Mouse (Mus musculus) forebrain, embryonic 14.5 days (tissue): ENCODE results near the gene Laptm4a. TPM values are rescaled to one million over a fixed set of nuclear protein-coding genes. Genes with fewer than 3 reads are reported as not detected.

Experiments used
- ATAC-seq: fragments of 200-750 bp; cut with Nextera tagmentation; 2 replicates; pipeline ENCODE4 v1.8.0; 2017; ENCODE audit warnings: mild to moderate bottlenecking, moderate library complexity
- DNase-seq: peaks from one replicate; pipeline ENCODE4 v3.0.0-alpha.2; 2015; ENCODE audit warnings: low spot score
- H3K27ac ChIP-seq: fragments of 300-500 bp; sonication (generic); 2 replicates; pipeline ENCODE4 v1.5.1; 2014; ENCODE audit warnings: low read depth, mild to moderate bottlenecking, control low read depth, low read length, moderate library complexity
- H3K27me3 ChIP-seq: fragments of 300-500 bp; sonication (generic); replicated peaks from 2 replicates; pipeline ENCODE4 v1.6.1; 2014; ENCODE audit warnings: low read length, control low read depth, mixed read lengths; ENCODE audit not compliant: control insufficient read depth, insufficient read depth
- H3K36me3 ChIP-seq: fragments of 300-500 bp; sonication (generic); 2 replicates; pipeline ENCODE4 v1.6.1; 2014; ENCODE audit warnings: low read length, control low read depth; ENCODE audit not compliant: control insufficient read depth, insufficient read depth
- H3K4me1 ChIP-seq: fragments of 300-500 bp; sonication (generic); 2 replicates; pipeline ENCODE4 v1.6.1; 2014; ENCODE audit warnings: antibody characterized with exemption, low read length, control low read depth; ENCODE audit not compliant: control insufficient read depth, insufficient read depth
- H3K4me2 ChIP-seq: fragments of 300-500 bp; sonication (generic); 2 replicates; pipeline ENCODE4 v1.6.1; 2014; ENCODE audit warnings: mild to moderate bottlenecking, control low read depth, low read length
- H3K4me3 ChIP-seq: fragments of 300-500 bp; sonication (generic); 2 replicates; pipeline ENCODE4 v1.5.1; 2014; ENCODE audit warnings: low read depth, low read length, control low read depth
- H3K9ac ChIP-seq: fragments of 300-500 bp; sonication (generic); 2 replicates; pipeline ENCODE4 v1.6.1; 2014; ENCODE audit warnings: mild to moderate bottlenecking, low read length, control low read depth, moderate library complexity
- H3K9me3 ChIP-seq: fragments of 300-500 bp; sonication (generic); replicated peaks from 2 replicates; pipeline ENCODE4 v1.6.1; 2016; ENCODE audit warnings: low read length, control low read depth, mixed read lengths; ENCODE audit not compliant: control insufficient read depth
- WGBS: fragments of 180-500 bp; shearing (Covaris S2); extraction: QIAGEN DNeasy Blood & Tissue Kit; methylation state at CpG from one replicate; pipeline ENCODE4 v1.1.7; 2014; 5-methylcytosine and 5-hydroxymethylcytosine counted together
- polyA plus RNA-seq: library from polyadenylated mRNA; unstranded; fragments of >200 nt; fragmentation: Nextera tagmentation; extraction: Ambion mirVana; gene quantifications from 2 replicates; pipeline ENCODE4 v1.2.1, GENCODE M21; 2014

Laptm4a gene
- polyA plus RNA-seq, 1 experiment from 2014 or later: 199 TPM

DNA sequence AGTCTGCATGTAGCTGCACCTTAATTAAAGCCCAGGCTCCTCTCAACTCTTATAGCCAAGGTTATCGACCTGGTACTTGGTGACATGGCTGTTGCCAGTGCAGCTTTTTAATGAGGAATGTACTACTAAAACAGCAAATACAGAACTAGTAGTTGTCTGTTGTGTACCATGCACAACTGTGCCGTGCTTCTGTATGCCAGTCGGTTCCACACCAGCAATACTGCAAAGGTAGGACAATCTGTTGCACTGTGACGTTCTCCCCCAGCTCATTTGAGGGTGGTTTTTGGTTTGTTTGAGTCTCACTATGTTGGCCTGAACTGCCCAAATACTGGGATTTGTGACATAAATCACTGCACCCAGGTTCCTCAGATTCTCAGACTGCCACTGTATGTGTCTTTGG lies 18.0 kb downstream of the Laptm4a start:
- Histone ChIP-seq H3K27ac (no peak overlapping the region), H3K4me1 (no peaks in the 10 kb centered on the region), H3K27me3 (no peaks in the 10 kb centered on the region), H3K4me2 (no peak overlapping the region), H3K9ac (no peak overlapping the region), H3K9me3 (no peaks in the 10 kb centered on the region), H3K36me3 (peaks cover 51% of the 10 kb centered on the region), H3K4me3 (no peak overlapping the region)
- 93% methylated on average over 4 of the region's 4 CpGs for WGBS
- DNase-seq: no peak
- ATAC-seq: no peak

DNA sequence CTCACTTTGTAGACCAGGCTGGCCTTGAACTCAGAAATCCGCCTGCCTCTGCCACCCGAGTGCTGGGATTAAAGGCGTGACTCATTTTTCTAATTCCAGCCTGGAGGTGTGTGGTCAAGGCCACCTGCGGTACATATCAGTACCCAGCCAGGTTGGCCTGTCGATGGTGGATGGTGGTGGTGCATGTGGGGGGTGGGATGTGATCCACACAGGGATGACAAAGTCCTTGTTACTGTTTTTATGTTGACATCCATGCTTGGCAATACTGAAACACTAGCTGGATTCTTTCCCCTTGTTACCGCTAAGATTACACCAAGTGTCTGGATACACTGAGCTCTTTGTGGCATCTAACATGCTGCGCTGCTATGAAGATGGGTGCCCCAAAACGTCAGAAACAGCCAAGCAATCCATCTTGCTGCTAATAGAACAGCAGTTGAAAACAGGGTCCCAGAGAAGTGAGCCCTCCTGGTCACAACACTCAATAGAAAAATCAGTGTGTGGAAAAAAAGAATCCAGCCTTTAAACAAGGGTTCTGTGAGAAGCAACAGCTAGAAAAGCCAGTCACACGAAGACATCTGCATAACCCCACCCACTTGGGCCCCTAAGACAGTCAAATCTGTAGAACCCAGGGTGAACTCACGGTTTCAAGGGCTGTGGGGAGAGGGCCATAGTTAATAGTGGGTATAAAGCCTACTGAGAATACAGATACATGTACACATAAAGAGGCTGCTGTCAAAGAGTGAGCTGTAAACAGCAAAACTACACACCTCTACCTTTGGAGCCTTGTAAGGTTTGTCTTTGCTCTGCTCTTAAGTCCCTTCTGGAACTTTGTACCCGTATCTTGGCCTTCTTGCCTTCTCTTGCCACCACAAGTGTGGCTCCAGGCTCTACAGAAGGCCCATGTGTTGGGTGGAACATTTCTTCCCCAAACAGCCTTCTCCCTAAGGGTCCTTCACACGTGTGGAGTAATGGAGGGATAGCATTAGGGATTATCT lies 18.8 kb downstream of the Laptm4a start:
- ATAC-seq (0 out of 2 replicates have a peak, but pooled peaks have one; percentile 26), DNase-seq (no peak)
- H3K4me2 ChIP-seq: no peak overlapping the region
- no peak overlapping the region for H3K4me3 ChIP-seq
- H3K27ac ChIP-seq: no peak overlapping the region
- H3K9me3 ChIP-seq: no peaks in the 10 kb centered on the region
- H3K9ac ChIP-seq: no peak overlapping the region
- H3K27me3 ChIP-seq: no peaks in the 10 kb centered on the region
- peaks cover 43% of the 10 kb centered on the region for H3K36me3 ChIP-seq
- no peaks in the 10 kb centered on the region for H3K4me1 ChIP-seq
- 71% methylated on average over 12 of the region's 12 CpGs for WGBS

DNA sequence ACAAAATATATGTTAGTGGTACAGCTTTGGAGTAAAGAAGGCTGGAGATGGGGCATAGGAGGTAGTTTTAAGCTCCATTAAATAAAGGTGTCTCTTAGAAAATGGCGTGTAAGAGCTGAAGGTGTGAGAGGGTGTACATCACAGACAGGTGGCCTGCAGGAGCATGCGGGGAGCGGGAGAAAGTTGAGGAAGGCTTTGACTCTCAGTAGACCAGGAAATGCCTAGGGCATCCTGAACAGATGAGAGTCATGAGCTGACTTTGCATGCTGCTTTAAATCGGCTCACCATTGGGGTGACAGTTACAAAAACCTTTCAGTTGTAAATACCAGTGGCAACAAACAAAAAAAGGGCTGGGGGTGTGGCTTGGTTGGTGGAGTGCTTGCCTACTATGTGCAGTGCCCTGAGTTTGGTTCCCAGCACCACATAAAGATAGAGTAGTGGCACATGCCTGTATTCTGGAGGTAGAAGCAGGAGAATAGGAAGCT lies 19.7 kb downstream of the Laptm4a start:
- Histone ChIP-seq H3K27me3 (no peaks in the 10 kb centered on the region), H3K4me1 (no peaks in the 10 kb centered on the region), H3K9ac (no peak overlapping the region), H3K4me3 (no peak overlapping the region), H3K9me3 (no peaks in the 10 kb centered on the region), H3K27ac (no peak overlapping the region), H3K4me2 (no peak overlapping the region), H3K36me3 (peaks cover 34% of the 10 kb centered on the region)
- ATAC-seq (no peak), DNase-seq (no peak)
- 75% methylated on average over 4 of the region's 4 CpGs for WGBS

- WGBS: 79% methylated on average over 4 of the region's 4 CpGs
These were observed 20.4 kb downstream of the Laptm4a start for GRCm38 (mm10) chr12:8941699-8942392.

GRCm38 (mm10) chr12:8947163-8947562 lies 25.7 kb downstream of the Laptm4a start:
- no peak overlapping the region for H3K27ac ChIP-seq
- no peak overlapping the region; the same call in 1 of the 2 replicates for H3K9ac ChIP-seq
- H3K9me3 ChIP-seq: no peaks in the 10 kb centered on the region
- ATAC-seq (no peak), DNase-seq (no peak)
- no peaks in the 10 kb centered on the region for H3K27me3 ChIP-seq
- H3K4me3 ChIP-seq: no peak overlapping the region
- WGBS: 71% methylated on average over 9 of the region's 9 CpGs
- peaks cover 7% of the 10 kb centered on the region for H3K4me1 ChIP-seq
- H3K36me3 ChIP-seq: no peaks in the 10 kb centered on the region
- H3K4me2 ChIP-seq: peak overlapping the region; percentile 92

More at GRCm38 (mm10) chr12:8941699-8942392, 20.4 kb downstream of the Laptm4a start:
- no peaks in the 10 kb centered on the region for H3K9me3 ChIP-seq
- H3K9ac ChIP-seq: no peak overlapping the region
- peaks cover 27% of the 10 kb centered on the region for H3K36me3 ChIP-seq
- H3K4me2 ChIP-seq: no peak overlapping the region
- H3K27me3 ChIP-seq: no peaks in the 10 kb centered on the region
- ATAC-seq (no peak), DNase-seq (no peak)
- no peak overlapping the region for H3K27ac ChIP-seq
- no peak overlapping the region for H3K4me3 ChIP-seq
- no peaks in the 10 kb centered on the region for H3K4me1 ChIP-seq

- Histone ChIP-seq H3K27me3 (no peaks in the 10 kb centered on the region), H3K9me3 (no peaks in the 10 kb centered on the region), H3K27ac (no peak within 1 kb of the TSS), H3K9ac (peak within 1 kb of the TSS; percentile 57), H3K4me2 (peak within 1 kb of the TSS; percentile 92), H3K4me1 (peaks cover 7% of the 10 kb centered on the region), H3K4me3 (peak within 1 kb of the TSS; percentile 38), H3K36me3 (no peaks in the 10 kb centered on the region)
- under 1% methylated on average over 42 of the region's 42 CpGs for WGBS
- DNase-seq (peak; percentile 53), ATAC-seq (peak; percentile 71; the same call in 1 of the 2 replicates)
These were observed 26.4 kb downstream of the Laptm4a start, which contains the start of gene Matn3 for GRCm38 (mm10) chr12:8947714-8948464. TSS of gene Matn3 (plus strand) at chr12:8947929.

DNA sequence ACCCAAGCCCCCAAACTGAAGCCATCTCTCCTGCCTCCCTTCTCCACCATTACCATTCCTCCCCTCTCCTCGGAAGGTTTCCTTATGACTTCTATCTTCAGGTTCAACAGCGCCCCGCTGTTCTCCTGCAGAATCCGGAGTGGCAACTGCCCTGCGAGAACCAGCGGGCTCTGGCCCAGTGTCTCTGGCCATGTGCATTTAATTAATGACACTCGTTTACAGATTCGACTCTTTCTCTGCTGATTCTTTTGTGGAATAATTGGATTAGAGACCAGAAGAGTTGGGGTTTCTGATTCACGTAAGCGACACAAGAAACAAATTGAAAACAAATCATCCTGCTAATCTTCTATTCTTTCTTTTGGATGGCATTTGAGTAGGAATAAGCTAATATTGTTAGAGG lies 31.7 kb downstream of the Laptm4a start:
- ATAC-seq: no peak
- H3K27me3 ChIP-seq: no peaks in the 10 kb centered on the region

DNA sequence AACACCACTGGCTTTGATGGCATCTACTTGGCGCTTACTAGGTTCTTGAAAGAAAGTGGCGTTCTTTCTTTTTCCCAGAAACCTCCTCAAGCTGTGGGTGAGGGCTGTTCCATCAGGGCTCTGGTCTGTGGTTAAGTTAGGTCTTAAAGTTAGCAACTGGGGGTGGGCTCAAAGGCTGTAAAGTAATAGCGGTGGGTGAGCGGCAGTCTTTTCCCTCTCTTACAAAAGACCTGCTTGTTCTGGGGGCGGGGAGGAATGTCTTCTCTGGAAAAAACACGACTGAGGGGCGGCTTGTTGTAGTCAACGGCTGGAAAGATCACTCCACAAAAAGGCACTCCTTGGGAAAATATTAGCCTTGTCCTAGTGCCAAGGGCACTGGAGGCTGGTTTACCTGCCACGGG lies 32.7 kb downstream of the Laptm4a start:
- Histone ChIP-seq H3K27ac (no peak overlapping the region), H3K4me3 (no peak overlapping the region), H3K4me1 (no peaks in the 10 kb centered on the region), H3K4me2 (no peak overlapping the region), H3K27me3 (no peaks in the 10 kb centered on the region), H3K9me3 (no peaks in the 10 kb centered on the region), H3K36me3 (no peaks in the 10 kb centered on the region), H3K9ac (no peak overlapping the region)
- DNase-seq (no peak), ATAC-seq (no peak)
- WGBS: 32% methylated on average over 9 of the region's 9 CpGs

More for the DNA sequence above, 31.7 kb downstream of the Laptm4a start:
- Histone ChIP-seq H3K4me3 (no peak overlapping the region), H3K27ac (no peak overlapping the region), H3K9me3 (no peaks in the 10 kb centered on the region), H3K4me2 (no peak overlapping the region), H3K36me3 (no peaks in the 10 kb centered on the region), H3K9ac (no peak overlapping the region), H3K4me1 (peaks cover 1% of the 10 kb centered on the region)
- DNase-seq: no peak
- WGBS: 45% methylated on average over 10 of the region's 10 CpGs
